Mouse (Mus musculus): ENCODE data around the gene Gm49425. TPM values are rescaled to one million over a fixed set of nuclear protein-coding genes. Genes with fewer than 3 reads are reported as not detected.

Gm49425 gene
- total and polyA plus RNA-seq, 3 experiments = not detected

DNA sequence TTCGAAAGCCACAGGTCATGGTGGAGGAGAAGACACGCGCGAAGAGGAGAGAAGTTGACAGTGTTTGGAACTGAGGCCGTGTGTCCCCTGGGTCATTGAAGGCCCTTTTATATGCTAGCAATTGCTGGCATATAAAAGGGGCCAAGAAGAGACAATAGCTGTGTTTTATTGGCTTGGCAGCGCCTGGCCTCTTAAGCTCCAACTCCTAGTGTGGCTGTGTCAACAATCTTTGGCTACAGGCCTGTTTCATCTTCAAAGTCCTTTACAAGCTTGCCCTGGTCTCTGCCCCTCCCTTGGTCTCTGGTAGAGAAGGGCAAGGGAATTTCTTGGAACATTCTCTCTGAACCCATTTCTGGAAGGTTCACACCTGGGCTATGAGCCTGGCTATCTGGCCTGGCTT is 25.6 kb downstream of the Gm49425 start, which contains the start of gene Krt83:
Krt83 (minus strand) TSS at position 82 of the 400 bp plus-strand sequence.
- DNase-seq = no peak

DNA sequence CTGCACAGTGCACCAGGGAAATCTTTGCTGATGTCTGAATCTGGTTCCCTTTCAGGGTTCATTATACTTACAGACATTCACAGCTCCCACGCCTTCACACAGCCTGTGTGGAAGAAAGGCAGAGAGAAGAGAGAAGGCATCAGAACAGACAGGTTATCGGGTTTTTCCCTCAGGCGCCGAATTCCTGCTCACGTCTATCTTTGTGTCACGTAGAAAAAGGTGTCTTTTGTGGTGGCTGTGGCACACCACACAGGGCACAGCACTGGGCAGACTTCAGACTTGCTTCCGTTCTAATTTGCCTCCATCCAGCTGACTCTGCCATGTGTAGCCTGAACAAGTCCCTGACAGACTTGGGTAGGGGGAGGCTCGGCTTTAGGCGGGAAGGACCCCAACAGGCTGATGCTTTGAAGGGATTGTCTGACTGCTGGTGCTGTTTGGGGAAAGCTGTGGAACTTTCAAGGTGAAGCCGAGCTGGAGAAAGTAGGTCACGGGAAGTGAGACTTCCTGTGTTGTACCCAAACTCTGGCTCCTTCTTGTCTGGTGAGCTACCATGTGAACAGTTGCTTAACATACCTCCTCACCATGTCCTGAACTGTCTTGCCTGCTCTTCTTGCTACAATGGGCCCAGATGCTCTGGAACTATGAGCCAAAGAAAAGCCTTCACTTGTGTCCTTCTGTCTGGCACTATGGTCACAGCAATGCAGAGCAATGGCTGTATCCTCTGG is 31.0 kb downstream of the Gm49425 start:
- no peak for DNase-seq

DNA sequence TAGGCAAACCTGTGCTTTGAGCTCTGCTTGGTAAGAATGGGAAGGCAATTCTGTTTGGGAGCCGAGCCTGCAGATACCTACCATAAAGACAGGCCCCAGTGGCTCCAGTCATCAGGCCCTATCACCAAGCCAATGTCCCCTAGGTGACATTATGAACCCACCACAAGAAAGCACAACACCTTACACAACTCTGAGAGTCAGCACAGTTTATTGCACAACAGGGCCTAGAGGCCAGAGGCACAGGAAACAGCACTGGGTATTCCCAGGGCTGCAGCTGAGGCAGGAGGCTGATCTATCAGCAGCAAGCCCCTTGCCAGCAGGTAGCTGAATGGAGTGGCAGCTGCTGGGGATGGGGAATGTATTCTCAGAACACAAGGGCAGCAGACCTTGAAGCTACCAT is 32.1 kb downstream of the Gm49425 start:
- no peak for DNase-seq

DNA sequence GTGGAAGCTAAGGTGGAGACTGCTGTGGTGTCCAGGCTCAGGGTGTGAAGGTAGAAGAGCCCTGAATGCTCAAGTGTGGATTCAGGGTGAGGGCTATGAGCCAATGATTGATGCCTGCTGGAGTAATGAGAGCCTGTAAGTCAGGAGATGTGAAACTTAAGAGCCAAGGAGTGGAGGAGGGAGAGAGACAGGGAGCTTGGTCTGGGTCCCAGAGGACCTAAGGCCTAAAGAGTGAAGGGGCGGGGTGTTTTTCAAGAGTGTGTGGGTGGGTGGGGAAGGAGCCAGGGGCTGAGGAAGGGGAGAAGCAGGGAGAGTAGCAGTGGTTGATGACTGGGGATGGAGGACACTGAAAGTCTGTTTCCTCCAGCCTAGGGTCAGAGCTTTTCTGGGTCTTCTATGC is 33.4 kb downstream of the Gm49425 start:
- no peak for DNase-seq

DNA sequence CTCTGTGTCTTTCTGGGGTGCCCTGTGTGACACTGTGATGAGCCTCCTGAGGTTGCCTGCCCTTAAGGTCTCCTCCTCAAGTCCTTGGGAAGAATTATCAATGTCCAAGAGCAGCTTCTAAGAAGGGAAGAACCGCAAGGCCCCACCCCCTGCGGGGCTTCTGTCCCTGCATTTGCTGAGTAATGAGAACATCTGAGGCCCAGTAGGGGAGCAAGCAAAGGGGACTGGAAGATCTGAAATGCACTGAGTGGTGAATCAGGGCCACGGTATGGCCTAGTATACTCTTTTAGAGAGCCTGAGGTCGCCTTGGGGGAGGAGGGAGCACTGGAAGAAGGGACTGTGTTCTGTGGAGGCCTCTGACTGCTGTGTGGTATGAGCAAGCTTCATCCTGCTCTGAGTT is 35.0 kb downstream of the Gm49425 start:
- DNase-seq = no peak

DNA sequence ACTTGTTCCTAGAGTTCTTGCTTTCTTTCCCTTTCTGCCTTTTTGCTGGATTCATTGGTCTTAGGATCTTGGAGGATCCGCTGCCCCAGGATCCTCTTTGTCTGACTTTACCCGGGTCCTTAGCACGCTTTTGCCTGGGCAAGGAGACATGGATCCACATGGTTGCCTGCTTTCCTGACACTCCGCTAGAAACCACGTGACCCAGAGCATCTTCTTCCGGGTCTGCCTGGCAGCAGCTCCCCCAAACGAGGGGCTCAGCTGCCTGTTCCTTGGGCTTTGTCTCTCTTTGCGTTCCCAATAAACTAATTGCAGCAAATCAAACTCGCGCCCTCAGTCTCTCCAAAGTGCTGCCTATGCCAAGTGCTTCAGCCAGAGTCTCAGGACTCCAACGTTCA is 37.4 kb downstream of the Gm49425 start:
- no peak for DNase-seq

DNA sequence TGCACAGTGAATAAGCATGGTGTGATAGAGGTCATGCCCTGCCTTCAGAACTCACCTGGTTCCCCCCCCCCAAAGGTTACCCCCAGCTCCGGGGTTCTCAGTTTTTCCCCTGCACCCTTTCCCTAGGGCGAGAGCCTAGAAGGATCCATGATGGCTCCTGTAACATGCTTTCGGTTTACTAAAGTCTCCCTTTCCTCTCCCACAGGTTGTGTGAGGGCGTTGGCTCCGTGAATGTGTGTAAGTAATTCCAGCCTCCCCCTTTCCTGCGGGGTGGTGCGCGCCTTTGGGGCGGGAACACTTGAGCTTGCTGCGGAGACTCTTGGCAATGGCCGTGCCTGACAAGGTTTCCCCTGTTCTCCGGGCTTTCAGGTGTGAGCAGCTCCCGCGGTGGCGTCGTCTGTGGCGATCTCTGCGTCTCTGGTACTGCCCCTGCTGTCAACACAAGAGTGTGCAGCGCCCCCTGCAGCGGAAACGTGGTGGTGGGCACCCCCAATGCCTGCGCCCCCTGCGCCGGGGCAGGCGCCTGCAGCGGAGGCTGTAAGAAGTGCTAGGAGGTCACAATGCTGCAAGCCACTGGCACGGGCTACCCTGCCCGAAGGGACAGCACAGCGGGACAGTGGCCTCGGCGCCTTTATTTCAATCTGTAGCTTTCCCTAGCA is 37.9 kb downstream of the Gm49425 start:
- DNase-seq = peak; percentile 37

DNA sequence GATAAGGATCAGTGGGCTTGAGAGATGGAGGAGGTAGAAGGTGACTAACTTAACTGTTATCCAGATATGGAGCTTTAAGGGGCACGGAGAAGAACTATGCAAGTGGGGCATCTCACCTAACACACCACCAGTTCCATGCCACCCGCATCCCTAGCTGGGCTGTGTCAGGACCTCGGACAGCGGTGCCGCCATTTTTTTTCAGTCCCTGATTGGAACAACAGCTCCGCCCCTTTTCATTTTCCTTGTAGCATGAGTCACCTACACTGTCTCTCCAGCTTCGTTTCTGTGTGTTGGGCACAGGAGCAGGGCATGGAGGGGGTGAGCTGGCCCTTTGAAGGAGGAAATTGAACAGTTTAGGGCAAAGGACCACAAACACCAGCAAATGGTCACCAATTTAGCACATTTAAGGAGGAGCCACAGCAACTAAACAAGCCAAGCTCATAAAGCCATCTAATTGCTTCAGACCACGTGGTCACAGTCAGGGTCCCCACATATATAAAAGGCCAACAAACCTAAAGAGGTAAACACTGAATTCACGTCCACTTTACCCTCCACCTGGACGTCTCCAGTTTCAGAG is 44.0 kb downstream of the Gm49425 start, which contains the start of gene Krt86:
Krt86 (plus strand) TSS at position 527 of the 577 bp plus-strand sequence.
- peak; percentile 65 for DNase-seq

DNA sequence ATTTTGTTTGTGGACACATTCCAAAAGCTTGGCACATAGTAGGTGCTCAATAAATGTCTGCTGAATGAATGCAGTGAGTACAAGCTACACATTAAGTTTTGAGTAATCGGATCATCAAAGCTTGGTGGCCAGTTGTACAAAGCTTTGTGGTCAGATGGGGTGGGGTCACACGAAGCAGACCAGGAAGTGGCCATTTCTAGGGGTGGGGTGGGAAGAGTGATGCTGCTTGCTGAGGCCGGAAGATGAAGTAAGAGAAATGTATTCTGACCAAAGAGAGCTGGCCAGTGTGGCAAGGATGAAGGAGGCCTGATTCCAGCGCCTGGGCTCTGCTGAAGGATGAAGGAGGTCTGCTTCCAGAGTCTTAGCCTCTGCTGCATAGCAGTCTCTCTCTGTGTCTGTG is 48.0 kb downstream of the Gm49425 start:
- no peak for DNase-seq

Small RNA genes within 50 kb of the gene (microRNA-seq; reads per million reads assigned to microRNA genes)
- 0 reads per million in 2 experiments for gene Gm44393

Other genes starting within 250 kb of the Gm49425 start
- gene Atg101, start 233.0 kb downstream of the Gm49425 start, total RNA-seq (2021) = 10 to 100 TPM; 38.6 to 58.8 TPM
- gene Atg101, start 233.0 kb downstream of the Gm49425 start, polyA plus RNA-seq (2012; rRNA removed) = 31.9 and 35.4 TPM in 2 replicates
- under 1 TPM; 0.40 to 0.52 TPM for gene 6030408B16Rik, start 224.0 kb downstream of the Gm49425 start, total RNA-seq (2021)
- 1.4 and 2.0 TPM in 2 replicates for gene 6030408B16Rik, start 224.0 kb downstream of the Gm49425 start, polyA plus RNA-seq (2012; rRNA removed)
- gene Krt80, start 147.1 kb downstream of the Gm49425 start, total RNA-seq (2021) = 1 to 10 TPM; 3.6 TPM
- 1.9 and 2.3 TPM in 2 replicates for gene Krt80, start 147.1 kb downstream of the Gm49425 start, polyA plus RNA-seq (2012; rRNA removed)
- 1 to 10 TPM; 2.1 to 3.2 TPM for gene Krt7, start 106.2 kb downstream of the Gm49425 start, total RNA-seq (2021)
- 0.76 and 1.2 TPM in 2 replicates for gene Krt7, start 106.2 kb downstream of the Gm49425 start, polyA plus RNA-seq (2012; rRNA removed)
- not detected for gene Krt87, start 78.5 kb downstream of the Gm49425 start, total RNA-seq (2021)
- gene Krt87, start 78.5 kb downstream of the Gm49425 start, polyA plus RNA-seq (2012; rRNA removed) = 0.04 TPM in 1 of 2 replicates, not detected in the other
- gene Krt88, start 69.5 kb downstream of the Gm49425 start, total RNA-seq (2021) = not detected
- not detected in 2 replicates for gene Krt88, start 69.5 kb downstream of the Gm49425 start, polyA plus RNA-seq (2012; rRNA removed)
- not detected for gene Krt81, start 53.5 kb downstream of the Gm49425 start, total RNA-seq (2021)
- gene Krt81, start 53.5 kb downstream of the Gm49425 start, polyA plus RNA-seq (2012; rRNA removed) = not detected in 2 replicates
- gene Krt86, start 43.8 kb downstream of the Gm49425 start, total RNA-seq (2021) = not detected
- gene Krt86, start 43.8 kb downstream of the Gm49425 start, polyA plus RNA-seq (2012; rRNA removed) = not detected in 2 replicates
- not detected for gene Krt83, start 25.7 kb downstream of the Gm49425 start, total RNA-seq (2021)
- 0.12 TPM in 1 of 2 replicates, not detected in the other for gene Krt83, start 25.7 kb downstream of the Gm49425 start, polyA plus RNA-seq (2012; rRNA removed)
- gene Krt84, start 15.6 kb upstream of the Gm49425 start, total RNA-seq (2021) = not detected
- gene Krt84, start 15.6 kb upstream of the Gm49425 start, polyA plus RNA-seq (2012; rRNA removed) = not detected in 2 replicates
- gene Krt82, start 33.4 kb upstream of the Gm49425 start, total RNA-seq (2021) = not detected
- not detected in 2 replicates for gene Krt82, start 33.4 kb upstream of the Gm49425 start, polyA plus RNA-seq (2012; rRNA removed)
- not detected for gene Krt90, start 45.7 kb upstream of the Gm49425 start, total RNA-seq (2021)
- not detected in 2 replicates for gene Krt90, start 45.7 kb upstream of the Gm49425 start, polyA plus RNA-seq (2012; rRNA removed)
- gene Krt75, start 56.6 kb upstream of the Gm49425 start, total RNA-seq (2021) = not detected
- gene Krt75, start 56.6 kb upstream of the Gm49425 start, polyA plus RNA-seq (2012; rRNA removed) = not detected in 2 replicates
- not detected for gene Gm5414, start 110.9 kb upstream of the Gm49425 start, total RNA-seq (2021)
- gene Gm5414, start 110.9 kb upstream of the Gm49425 start, polyA plus RNA-seq (2012; rRNA removed) = not detected in 2 replicates
- gene Gm5478, start 130.1 kb upstream of the Gm49425 start, total RNA-seq (2021) = not detected
- not detected in 2 replicates for gene Gm5478, start 130.1 kb upstream of the Gm49425 start, polyA plus RNA-seq (2012; rRNA removed)
- gene Krt6b, start 163.0 kb upstream of the Gm49425 start, total RNA-seq (2021) = not detected
- not detected in 2 replicates for gene Krt6b, start 163.0 kb upstream of the Gm49425 start, polyA plus RNA-seq (2012; rRNA removed)
- gene Krt6a, start 177.0 kb upstream of the Gm49425 start, total RNA-seq (2021) = not detected
- not detected in 2 replicates for gene Krt6a, start 177.0 kb upstream of the Gm49425 start, polyA plus RNA-seq (2012; rRNA removed)
- not detected for gene Krt5, start 195.6 kb upstream of the Gm49425 start, total RNA-seq (2021)
- gene Krt5, start 195.6 kb upstream of the Gm49425 start, polyA plus RNA-seq (2012; rRNA removed) = 0.06 TPM in 1 of 2 replicates, not detected in the other
- gene Krt71, start 225.8 kb upstream of the Gm49425 start, total RNA-seq (2021) = not detected
- gene Krt71, start 225.8 kb upstream of the Gm49425 start, polyA plus RNA-seq (2012; rRNA removed) = not detected in 2 replicates